Mouse (Mus musculus): Measurements from ENCODE around the gene Cmtm1.

Cmtm1 gene

GRCm38 (mm10) chr8:104247054-104247907, 62.7 kb downstream of the Cmtm1 start:
- no peak for DNase-seq (ENCODE audit: extremely low read depth, low read depth, low spot score)

GRCm38 (mm10) chr8:104246621-104247020, 63.3 kb downstream of the Cmtm1 start:
- DNase-seq (ENCODE audit: extremely low read depth, low read depth, low spot score), result no peak

Measured in fat pad, adult 2 months (tissue).